Mouse (Mus musculus) brain, embryonic 14.5 days (tissue): ENCODE data around the gene Gm17428.

Experiments
- CTCF ChIP-seq: fragments of 200-500 bp; IDR thresholded peaks from 2 replicates; pipeline ENCODE4 v1.5.1; 2012; ENCODE audit warnings: inconsistent platforms, mild to moderate bottlenecking, moderate library complexity, borderline replicate concordance; ENCODE audit not compliant: insufficient read depth, insufficient read length; ENCODE audit errors: extremely low read depth
- POLR2A ChIP-seq: fragments of 200-500 bp; IDR thresholded peaks from 2 replicates; pipeline ENCODE4 v1.6.1; 2012; ENCODE audit warnings: mild to moderate bottlenecking, inconsistent platforms, borderline replicate concordance; ENCODE audit not compliant: poor library complexity, insufficient read depth, insufficient read length, severe bottlenecking; ENCODE audit errors: extremely low read depth

DNA sequence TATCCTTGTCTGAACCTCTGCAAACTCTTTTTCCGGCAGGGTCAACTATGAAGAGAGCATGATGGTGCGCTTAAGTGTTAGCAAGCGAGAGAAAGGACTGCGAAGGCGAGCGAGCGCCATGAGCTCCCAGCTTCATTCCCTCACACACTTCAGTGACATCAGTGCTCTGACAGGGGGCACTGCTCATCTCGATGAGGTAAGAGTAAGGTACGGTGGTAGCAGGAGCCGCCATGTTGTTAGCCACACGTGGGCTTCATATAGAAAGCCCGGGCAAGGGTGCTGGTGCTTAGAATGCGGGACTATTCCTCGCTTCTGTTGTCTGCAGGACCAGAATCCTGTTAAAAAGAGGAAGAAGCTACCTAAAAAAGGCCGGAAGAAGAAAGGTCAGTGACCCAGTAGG lies 46.3 kb downstream of the Gm17428 start:
- TF ChIP-seq CTCF (no peak), POLR2A (no peak)
